Mouse (Mus musculus) midbrain, embryonic 13.5 days (tissue): Measurements from ENCODE around the gene Syt1. TPM values are rescaled to one million over a fixed set of nuclear protein-coding genes. Genes with fewer than 3 reads are reported as not detected.

ENCODE experiments used
- ATAC-seq: fragments of 200-750 bp; cut with Nextera tagmentation; 2 replicates; pipeline ENCODE4 v1.8.0; 2017; ENCODE audit warnings: mild to moderate bottlenecking, moderate TSS enrichment, moderate library complexity
- H3K27ac ChIP-seq: fragments of 300-500 bp; sonication (generic); 2 replicates; pipeline ENCODE4 v1.5.1; 2015; ENCODE audit warnings: inconsistent platforms, mild to moderate bottlenecking, moderate library complexity
- H3K27me3 ChIP-seq: fragments of 300-500 bp; sonication (generic); 2 replicates; pipeline ENCODE4 v1.6.1; 2015; ENCODE audit warnings: mild to moderate bottlenecking, inconsistent platforms
- H3K36me3 ChIP-seq: fragments of 300-500 bp; sonication (generic); 2 replicates; pipeline ENCODE4 v1.6.1; 2015; ENCODE audit warnings: mild to moderate bottlenecking, inconsistent platforms
- H3K4me1 ChIP-seq: fragments of 300-500 bp; sonication (generic); replicated peaks from 2 replicates; pipeline ENCODE4 v1.6.1; 2015; ENCODE audit warnings: inconsistent platforms
- H3K4me2 ChIP-seq: fragments of 300-500 bp; sonication (generic); replicated peaks from 2 replicates; pipeline ENCODE4 v1.6.1; 2015; ENCODE audit warnings: moderate library complexity, mild to moderate bottlenecking, inconsistent platforms
- H3K4me3 ChIP-seq: fragments of 300-500 bp; sonication (generic); replicated peaks from 2 replicates; pipeline ENCODE4 v1.5.1; 2015; ENCODE audit warnings: mild to moderate bottlenecking, inconsistent platforms
- H3K9ac ChIP-seq: fragments of 300-500 bp; sonication (generic); replicated peaks from 2 replicates; pipeline ENCODE4 v1.6.1; 2015; ENCODE audit warnings: mild to moderate bottlenecking, inconsistent platforms
- H3K9me3 ChIP-seq: fragments of 300-500 bp; sonication (generic); 2 replicates; pipeline ENCODE4 v1.6.1; 2016; ENCODE audit warnings: mild to moderate bottlenecking, inconsistent platforms
- WGBS: fragments of 180-500 bp; shearing (Covaris S2); methylation state at CpG from one replicate; pipeline ENCODE4 v1.1.7; 2015; 5-methylcytosine and 5-hydroxymethylcytosine counted together
- polyA plus RNA-seq: library from polyadenylated mRNA; unstranded; fragments of >200 nt; fragmentation: Nextera tagmentation; extraction: Ambion mirVana; gene quantifications from 2 replicates; pipeline ENCODE4 v1.2.1, GENCODE M21; 2015

Gene Syt1
- polyA plus RNA-seq, 1 experiment from 2014 or later = 77.2 TPM

- no peak for ATAC-seq
- Histone ChIP-seq H3K27me3 (no peaks in the 10 kb centered on the region), H3K4me3 (no peak overlapping the region), H3K9me3 (peaks cover 12% of the 10 kb centered on the region), H3K4me1 (no peaks in the 10 kb centered on the region), H3K4me2 (no peak overlapping the region), H3K9ac (no peak overlapping the region), H3K27ac (no peak overlapping the region), H3K36me3 (no peaks in the 10 kb centered on the region)
- WGBS = 90% methylated on average over 7 of the region's 7 CpGs
Observed at GRCm38 (mm10) chr10:108490231-108490630, 520.6 kb downstream of the Syt1 start.

DNA sequence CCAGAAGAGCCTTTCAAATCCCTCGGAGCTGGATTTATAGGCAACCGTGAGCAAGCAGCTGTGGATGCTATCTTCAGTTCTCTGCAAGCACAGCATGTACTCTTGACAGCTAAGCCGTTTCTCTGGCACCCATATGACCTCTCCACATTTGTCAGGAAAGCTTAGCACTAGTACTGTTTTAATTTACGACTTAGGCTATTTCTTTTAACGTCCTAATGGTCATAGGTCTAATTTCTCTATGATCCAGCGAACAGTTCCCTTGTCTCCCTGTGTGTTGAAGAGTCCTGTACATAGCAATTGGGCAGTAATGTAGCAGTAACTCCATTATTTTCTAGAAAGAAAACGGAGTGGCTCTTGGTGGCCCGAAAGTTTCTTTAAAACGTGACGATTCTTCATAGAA is 526.8 kb downstream of the Syt1 start:
- Histone ChIP-seq H3K27me3 (no peaks in the 10 kb centered on the region), H3K9me3 (peaks cover 4% of the 10 kb centered on the region; the same call in 1 of the 2 replicates), H3K9ac (no peak overlapping the region), H3K36me3 (no peaks in the 10 kb centered on the region), H3K27ac (no peak overlapping the region), H3K4me1 (no peaks in the 10 kb centered on the region), H3K4me2 (no peak overlapping the region), H3K4me3 (no peak overlapping the region)
- ATAC-seq = no peak
- 92% methylated on average over 10 of the region's 10 CpGs for WGBS

- H3K27me3 ChIP-seq = no peaks in the 10 kb centered on the region
- no peak overlapping the region for H3K9ac ChIP-seq
- no peaks in the 10 kb centered on the region for H3K4me1 ChIP-seq
- WGBS = 80% methylated on average over 11 of the region's 11 CpGs
- H3K36me3 ChIP-seq = no peaks in the 10 kb centered on the region
- H3K27ac ChIP-seq = no peak overlapping the region
- H3K9me3 ChIP-seq = peaks cover 4% of the 10 kb centered on the region; the same call in 1 of the 2 replicates
- no peak for ATAC-seq
- no peak overlapping the region for H3K4me3 ChIP-seq
- H3K4me2 ChIP-seq = no peak overlapping the region
Observed at GRCm38 (mm10) chr10:108480146-108480850, 530.5 kb downstream of the Syt1 start.

DNA sequence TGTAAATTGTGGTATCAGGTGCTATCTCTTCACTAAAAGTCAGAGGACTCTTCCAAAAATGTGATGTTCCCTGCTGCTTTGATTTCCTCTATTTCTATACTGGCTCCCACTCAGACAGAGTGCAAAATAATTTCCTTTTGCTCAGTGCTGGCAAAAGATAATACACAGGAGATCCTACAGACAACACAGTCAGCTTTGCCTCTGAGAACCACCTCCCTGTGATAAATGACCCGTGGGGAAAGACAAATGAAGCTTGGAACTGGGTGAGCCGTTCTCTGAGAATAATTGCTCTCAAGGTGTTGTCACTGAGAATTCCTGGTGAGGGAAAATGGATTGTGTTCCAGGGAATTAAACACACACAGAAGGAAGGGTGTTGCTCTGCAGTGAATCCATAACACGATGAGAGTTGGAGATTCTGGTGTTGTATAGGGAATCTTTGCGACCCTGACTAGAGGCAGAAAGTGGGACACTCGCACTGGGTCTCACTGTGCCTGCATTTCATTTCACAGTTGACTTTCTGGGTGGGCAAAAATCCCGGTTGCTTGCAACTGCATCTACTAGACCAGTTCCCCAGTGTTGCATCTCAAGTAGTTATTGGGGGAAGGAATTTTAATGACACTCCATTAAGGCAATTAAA is 540.3 kb downstream of the Syt1 start:
- no peak for ATAC-seq
- Histone ChIP-seq H3K27ac (no peak overlapping the region), H3K9me3 (0 out of 2 replicates have a peak, but pooled peaks cover 8% of the 10 kb centered on the region), H3K4me1 (peaks cover 5% of the 10 kb centered on the region; the same call in 1 of the 2 replicates), H3K27me3 (no peaks in the 10 kb centered on the region), H3K4me3 (no peak overlapping the region), H3K36me3 (no peaks in the 10 kb centered on the region), H3K4me2 (no peak overlapping the region), H3K9ac (no peak overlapping the region)
- 39% methylated on average over 6 of the region's 6 CpGs for WGBS

- Histone ChIP-seq H3K9ac (no peak overlapping the region), H3K27me3 (no peaks in the 10 kb centered on the region), H3K4me1 (peaks cover 5% of the 10 kb centered on the region; the same call in 1 of the 2 replicates), H3K4me3 (no peak overlapping the region), H3K27ac (no peak overlapping the region), H3K9me3 (no peaks in the 10 kb centered on the region), H3K4me2 (no peak overlapping the region), H3K36me3 (no peaks in the 10 kb centered on the region)
- no peak for ATAC-seq
- 61% methylated on average over 8 of the region's 8 CpGs for WGBS
Observed at GRCm38 (mm10) chr10:108466539-108466938, 544.2 kb downstream of the Syt1 start.

DNA sequence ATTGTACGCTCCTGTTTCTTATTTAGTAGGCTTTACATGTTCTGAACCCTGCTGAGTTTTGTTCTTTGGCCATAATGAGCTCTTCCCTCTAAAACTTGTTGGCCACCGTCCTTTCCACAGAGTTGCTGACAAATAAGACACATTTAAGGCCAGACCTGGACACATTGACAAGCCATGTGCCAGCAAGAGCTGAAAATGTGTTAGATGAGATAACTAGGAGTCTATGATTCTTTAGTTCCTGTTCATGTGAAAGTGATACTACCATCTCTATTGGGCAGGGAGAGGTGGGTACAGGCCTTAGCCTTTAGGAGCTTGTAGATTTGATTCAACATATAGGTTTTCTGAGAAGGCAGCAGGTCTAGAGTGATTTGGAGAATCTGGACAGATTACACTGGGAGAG is 548.9 kb downstream of the Syt1 start:
- Histone ChIP-seq H3K27ac (no peak overlapping the region), H3K27me3 (no peaks in the 10 kb centered on the region), H3K36me3 (no peaks in the 10 kb centered on the region), H3K9me3 (no peaks in the 10 kb centered on the region), H3K4me1 (no peaks in the 10 kb centered on the region), H3K4me2 (no peak overlapping the region), H3K4me3 (no peak overlapping the region), H3K9ac (no peak overlapping the region)
- WGBS = 78% methylated on average over 2 of the region's 2 CpGs
- ATAC-seq = no peak

DNA sequence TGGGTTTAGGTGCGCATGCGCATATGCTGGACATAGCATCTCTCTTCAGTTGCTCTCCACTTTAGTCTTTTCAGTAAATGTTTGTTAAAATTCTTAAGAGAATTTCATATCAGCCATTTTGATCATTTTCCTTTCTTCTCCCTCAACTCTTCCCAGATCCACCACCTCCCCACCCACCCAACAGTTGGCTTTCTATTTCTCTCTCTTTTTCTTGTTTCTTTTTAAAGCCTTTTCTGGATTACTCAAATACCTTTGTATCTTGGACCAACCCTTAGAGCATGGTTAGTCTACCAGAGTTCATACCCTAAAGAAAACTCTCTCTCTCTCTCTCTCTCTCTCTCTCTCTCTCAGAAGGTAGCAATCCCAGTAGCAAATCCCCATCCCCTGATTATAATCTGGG is 553.7 kb downstream of the Syt1 start:
- Histone ChIP-seq H3K27me3 (no peaks in the 10 kb centered on the region), H3K4me2 (no peak overlapping the region), H3K9me3 (no peaks in the 10 kb centered on the region), H3K36me3 (no peaks in the 10 kb centered on the region), H3K27ac (no peak overlapping the region), H3K9ac (no peak overlapping the region), H3K4me3 (no peak overlapping the region), H3K4me1 (no peaks in the 10 kb centered on the region)
- no peak for ATAC-seq
- WGBS = 92% methylated on average over 2 of the region's 2 CpGs

- no peak overlapping the region for H3K27ac ChIP-seq
- no peak overlapping the region for H3K4me2 ChIP-seq
- 88% methylated on average over 2 of the region's 2 CpGs for WGBS
- no peaks in the 10 kb centered on the region for H3K36me3 ChIP-seq
- no peak overlapping the region for H3K9ac ChIP-seq
- no peak overlapping the region for H3K4me3 ChIP-seq
- no peaks in the 10 kb centered on the region for H3K27me3 ChIP-seq
- ATAC-seq = no peak
- H3K4me1 ChIP-seq = no peaks in the 10 kb centered on the region
- H3K9me3 ChIP-seq = no peaks in the 10 kb centered on the region
Observed at GRCm38 (mm10) chr10:108455883-108456282, 554.9 kb downstream of the Syt1 start.

GRCm38 (mm10) chr10:108455204-108455603 is 555.6 kb downstream of the Syt1 start:
- Histone ChIP-seq H3K27ac (no peak overlapping the region), H3K9me3 (no peaks in the 10 kb centered on the region), H3K27me3 (no peaks in the 10 kb centered on the region), H3K9ac (no peak overlapping the region), H3K4me3 (no peak overlapping the region), H3K4me2 (no peak overlapping the region), H3K36me3 (no peaks in the 10 kb centered on the region), H3K4me1 (no peaks in the 10 kb centered on the region)
- WGBS = 74% methylated on average over 10 of the region's 10 CpGs
- no peak for ATAC-seq

DNA sequence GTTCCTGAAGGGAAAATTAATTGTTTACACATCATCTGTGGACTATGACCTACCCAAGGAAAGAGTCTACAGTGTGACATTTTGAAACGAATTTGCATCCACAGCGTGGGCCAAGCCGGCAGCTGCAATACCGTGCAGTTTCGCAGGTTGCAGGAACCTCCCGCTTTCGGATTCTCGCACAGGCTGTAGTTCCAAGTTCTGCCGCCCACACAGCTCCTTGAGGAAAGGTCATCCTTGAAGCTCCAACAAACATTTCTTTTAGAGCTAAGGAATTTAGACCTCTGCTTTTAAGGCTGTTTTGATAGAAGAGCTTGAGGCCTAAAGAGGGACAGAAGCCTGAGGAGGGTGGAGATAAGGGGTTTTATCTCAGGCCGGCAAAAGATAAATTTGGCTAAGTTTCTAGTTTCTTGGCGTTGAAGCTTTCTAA is 556.1 kb downstream of the Syt1 start:
- ATAC-seq = no peak
- Histone ChIP-seq H3K4me2 (no peak overlapping the region), H3K27me3 (no peaks in the 10 kb centered on the region), H3K9me3 (no peaks in the 10 kb centered on the region), H3K36me3 (no peaks in the 10 kb centered on the region), H3K27ac (no peak overlapping the region), H3K4me3 (no peak overlapping the region), H3K9ac (no peak overlapping the region), H3K4me1 (no peaks in the 10 kb centered on the region)
- 92% methylated on average over 11 of the region's 11 CpGs for WGBS

GRCm38 (mm10) chr10:108453561-108453960 is 557.2 kb downstream of the Syt1 start:
- Histone ChIP-seq H3K27me3 (no peaks in the 10 kb centered on the region), H3K4me1 (no peaks in the 10 kb centered on the region), H3K27ac (no peak overlapping the region), H3K4me3 (no peak overlapping the region), H3K9me3 (no peaks in the 10 kb centered on the region), H3K4me2 (no peak overlapping the region), H3K36me3 (no peaks in the 10 kb centered on the region), H3K9ac (no peak overlapping the region)
- 75% methylated on average over 2 of the region's 2 CpGs for WGBS
- ATAC-seq = no peak

DNA sequence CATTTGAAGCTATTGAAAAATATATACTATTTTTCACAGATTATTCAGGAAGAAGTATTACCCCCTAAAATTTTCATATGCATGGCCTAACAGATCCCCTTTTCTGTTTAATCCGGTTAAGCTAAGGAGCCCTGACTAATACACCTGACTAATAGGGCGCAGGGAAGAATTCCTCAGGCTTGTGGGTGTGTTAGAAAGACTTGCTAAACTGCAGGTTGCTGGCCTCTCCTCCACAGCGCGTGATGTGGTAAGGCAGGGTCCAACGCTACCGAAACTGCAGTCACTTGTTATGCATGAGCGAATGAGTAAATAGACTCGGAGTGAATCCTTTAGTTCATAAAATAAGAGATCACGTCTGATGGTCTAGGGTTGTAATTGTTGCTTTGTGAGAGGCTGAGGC is 558.4 kb downstream of the Syt1 start:
- no peaks in the 10 kb centered on the region for H3K4me1 ChIP-seq
- no peak for ATAC-seq
- H3K27ac ChIP-seq = no peak overlapping the region
- no peak overlapping the region for H3K4me2 ChIP-seq
- H3K27me3 ChIP-seq = peaks cover 10% of the 10 kb centered on the region
- WGBS = 84% methylated on average over 9 of the region's 9 CpGs
- no peak overlapping the region for H3K4me3 ChIP-seq
- H3K36me3 ChIP-seq = no peaks in the 10 kb centered on the region
- H3K9me3 ChIP-seq = no peaks in the 10 kb centered on the region
- no peak overlapping the region for H3K9ac ChIP-seq
